Mouse (Mus musculus) adrenal gland, adult (tissue): ENCODE measurements around the gene Slc41a2.

Experiments
- DNase-seq, 2 experiments: peaks; one replicate each; pipeline ENCODE4 v3.0.0; 2022 to 2023; ENCODE audit warnings: low spot score in 1 of 2; ENCODE audit not compliant: inconsistent age in 2 of 2

Slc41a2 gene

GRCm38 (mm10) chr10:83242106-83242686 lies 95.5 kb downstream of the Slc41a2 start:
- DNase-seq: no peak

GRCm38 (mm10) chr10:83234391-83234790 lies 103.3 kb downstream of the Slc41a2 start:
- no peak for DNase-seq

GRCm38 (mm10) chr10:83233967-83234366 lies 103.7 kb downstream of the Slc41a2 start:
- no peak for DNase-seq

- DNase-seq: no peak
These were observed 109.1 kb downstream of the Slc41a2 start for GRCm38 (mm10) chr10:83228626-83229025.

GRCm38 (mm10) chr10:83224999-83225398 lies 112.7 kb downstream of the Slc41a2 start:
- no peak for DNase-seq

- DNase-seq: no peak
These were observed 116.8 kb downstream of the Slc41a2 start for GRCm38 (mm10) chr10:83220847-83221246.

GRCm38 (mm10) chr10:83220217-83220616 lies 117.5 kb downstream of the Slc41a2 start:
- DNase-seq: no peak

- peak; percentile 47 to 86 for DNase-seq
These were observed 118.0 kb downstream of the Slc41a2 start for GRCm38 (mm10) chr10:83219729-83220128.

GRCm38 (mm10) chr10:83218778-83219177 lies 118.9 kb downstream of the Slc41a2 start:
- DNase-seq: no peak

GRCm38 (mm10) chr10:83217256-83217655 lies 120.4 kb downstream of the Slc41a2 start:
- no peak for DNase-seq

GRCm38 (mm10) chr10:83215559-83215958 lies 122.1 kb downstream of the Slc41a2 start:
- DNase-seq: no peak

- no peak for DNase-seq
These were observed 125.1 kb downstream of the Slc41a2 start for GRCm38 (mm10) chr10:83212618-83213017.

- DNase-seq: peak in 1 of 2 experiments; percentile 63
These were observed 126.6 kb downstream of the Slc41a2 start for GRCm38 (mm10) chr10:83210968-83211583.

- no peak for DNase-seq
These were observed 127.6 kb downstream of the Slc41a2 start for GRCm38 (mm10) chr10:83210122-83210521.

- no peak for DNase-seq
These were observed 128.3 kb downstream of the Slc41a2 start for GRCm38 (mm10) chr10:83209388-83209787.

GRCm38 (mm10) chr10:83208436-83208835 lies 129.2 kb downstream of the Slc41a2 start:
- no peak for DNase-seq

- DNase-seq: no peak
These were observed 134.6 kb downstream of the Slc41a2 start for GRCm38 (mm10) chr10:83202906-83203702.

- peak; percentile 71 to 84 for DNase-seq
These were observed 136.2 kb downstream of the Slc41a2 start for GRCm38 (mm10) chr10:83201525-83201924.

- DNase-seq: peak in 1 of 2 experiments; percentile 26
These were observed 138.4 kb downstream of the Slc41a2 start for GRCm38 (mm10) chr10:83199290-83199689.

- peak in 1 of 2 experiments; percentile 30 for DNase-seq
These were observed 139.0 kb downstream of the Slc41a2 start for GRCm38 (mm10) chr10:83198692-83199091.

GRCm38 (mm10) chr10:83197690-83198336 lies 139.9 kb downstream of the Slc41a2 start:
- peak; percentile 79 to 94 for DNase-seq
